Mouse (Mus musculus) retina, embryonic 14.5 days (tissue): ENCODE data around the gene Nfat5.

Experiments
- DNase-seq: peaks from one replicate; pipeline ENCODE4 v3.0.0-alpha.2; 2015; ENCODE audit warnings: low spot score

Gene Nfat5

DNA sequence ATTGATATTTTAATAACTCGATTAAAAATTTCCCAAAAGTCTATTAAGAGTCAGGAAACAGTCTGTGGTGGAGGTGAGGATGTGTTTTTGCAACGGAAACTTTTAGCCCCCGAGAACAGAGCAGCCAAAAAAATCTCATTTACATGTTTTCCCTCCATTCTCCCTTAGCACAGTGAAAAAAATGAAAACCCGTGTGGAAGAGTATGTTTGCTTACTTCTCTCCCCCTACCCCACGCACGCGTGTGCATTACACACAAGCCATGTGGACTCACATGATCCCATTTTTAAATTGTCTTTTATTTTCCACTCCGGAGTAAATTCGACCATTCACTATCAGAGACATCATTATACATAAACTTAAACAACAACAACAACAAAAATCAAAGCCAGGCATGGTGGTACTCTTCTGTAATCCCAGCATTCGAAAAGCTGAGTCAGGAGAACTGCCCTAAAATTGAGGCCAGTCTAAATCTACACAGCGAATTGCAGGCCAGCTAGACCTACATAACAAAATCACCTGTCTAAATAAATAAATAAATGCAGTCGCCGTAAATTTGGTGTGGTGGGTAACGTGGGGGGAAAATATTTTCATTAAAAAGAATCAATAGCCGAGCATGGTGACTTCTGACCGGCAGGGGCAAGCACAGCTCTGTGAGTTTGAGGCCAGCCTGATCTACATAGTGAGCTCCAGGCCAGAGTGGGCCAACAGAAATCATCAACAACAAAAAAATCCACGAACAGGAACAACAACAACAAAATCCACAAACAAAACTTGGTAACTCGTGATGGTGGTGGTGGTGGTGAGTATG lies 947 bp upstream of the Nfat5 start:
- no peak for DNase-seq

DNA sequence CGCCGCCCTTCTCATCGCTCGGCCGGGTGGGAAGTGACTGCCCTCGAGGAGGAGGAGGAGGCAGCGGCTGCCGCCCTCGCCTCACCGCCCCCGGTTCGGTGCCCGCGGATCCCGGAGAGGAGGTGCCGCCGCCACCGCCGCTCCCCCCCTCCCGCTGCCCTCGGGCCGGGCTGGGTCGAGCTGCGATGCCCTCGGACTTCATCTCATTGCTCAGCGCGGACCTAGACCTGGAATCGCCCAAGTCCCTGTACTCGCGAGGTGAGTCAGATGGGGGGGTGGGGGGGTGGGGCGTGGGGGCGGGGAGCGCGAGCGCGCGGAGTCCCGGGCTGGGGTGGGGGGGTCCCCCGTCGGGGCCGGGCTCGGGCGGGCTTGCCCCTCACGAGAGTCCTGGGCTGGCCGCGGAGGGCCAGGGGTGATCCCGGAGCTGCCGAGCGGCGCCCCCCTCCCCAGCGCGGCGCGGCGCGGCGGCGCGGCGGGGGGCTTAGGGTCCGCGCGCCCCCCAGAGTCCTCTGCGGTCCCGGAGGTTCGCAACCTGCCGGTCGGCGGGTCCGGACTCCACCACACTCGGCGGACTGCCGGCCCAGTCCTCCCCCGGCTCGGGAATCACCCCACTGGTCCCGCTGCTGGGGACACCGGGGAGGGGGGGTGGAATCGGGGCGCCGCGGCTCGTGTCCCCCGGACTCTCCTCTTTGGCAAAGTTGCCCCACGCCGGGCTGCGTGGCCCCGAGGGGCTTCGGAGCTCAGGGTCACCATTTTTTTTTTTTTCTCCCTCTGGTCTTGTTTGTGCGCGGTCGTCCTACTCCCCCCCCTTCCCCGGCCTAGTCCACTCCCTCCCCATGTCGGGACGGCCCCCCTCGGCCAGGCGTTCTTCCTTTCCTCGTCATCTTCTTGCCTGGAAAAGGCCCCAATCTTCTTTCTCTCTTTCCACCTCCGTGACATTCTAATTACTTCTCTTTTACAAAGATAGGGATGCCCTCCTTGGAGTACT lies 665 bp downstream of the Nfat5 start:
- DNase-seq, result peak; percentile 38

DNA sequence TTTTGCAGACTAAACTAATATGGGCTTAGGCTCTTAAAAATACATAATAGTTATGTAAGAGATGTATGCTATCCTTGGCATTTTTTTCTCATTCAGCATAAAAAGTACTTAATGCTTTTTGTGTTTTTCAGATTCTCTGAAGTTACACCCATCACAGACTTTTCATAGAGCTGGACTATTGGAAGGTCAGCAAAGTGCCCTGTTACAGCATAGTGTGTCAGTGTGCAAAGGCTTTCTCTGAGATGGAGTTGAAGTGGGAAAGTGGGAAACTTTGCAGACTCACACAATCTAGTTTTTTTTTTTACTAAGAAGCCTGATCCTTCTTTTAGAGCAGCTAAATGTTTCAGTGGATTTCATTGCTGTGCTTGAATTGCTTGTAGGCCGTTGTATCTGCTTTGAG lies 2.2 kb downstream of the Nfat5 start:
- no peak for DNase-seq

DNA sequence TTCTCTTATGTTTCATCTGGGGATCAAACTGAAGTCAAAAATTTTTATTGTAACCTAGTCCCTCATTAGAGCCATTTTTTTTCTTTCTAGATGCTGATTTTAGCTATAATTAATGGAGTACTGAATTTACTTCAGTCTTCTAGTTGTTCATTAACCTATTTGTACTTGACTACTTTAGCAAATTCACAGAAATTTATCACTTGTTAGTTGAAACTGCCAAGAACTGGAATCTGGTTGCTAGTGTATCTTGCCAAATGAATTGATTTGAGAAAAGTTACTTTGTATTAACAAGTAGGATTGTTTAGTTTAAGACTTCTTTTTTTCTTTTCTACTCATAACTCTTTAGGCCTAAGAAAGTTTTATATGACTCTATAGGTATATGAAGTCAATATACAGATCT lies 18.6 kb downstream of the Nfat5 start:
- DNase-seq, result no peak

DNA sequence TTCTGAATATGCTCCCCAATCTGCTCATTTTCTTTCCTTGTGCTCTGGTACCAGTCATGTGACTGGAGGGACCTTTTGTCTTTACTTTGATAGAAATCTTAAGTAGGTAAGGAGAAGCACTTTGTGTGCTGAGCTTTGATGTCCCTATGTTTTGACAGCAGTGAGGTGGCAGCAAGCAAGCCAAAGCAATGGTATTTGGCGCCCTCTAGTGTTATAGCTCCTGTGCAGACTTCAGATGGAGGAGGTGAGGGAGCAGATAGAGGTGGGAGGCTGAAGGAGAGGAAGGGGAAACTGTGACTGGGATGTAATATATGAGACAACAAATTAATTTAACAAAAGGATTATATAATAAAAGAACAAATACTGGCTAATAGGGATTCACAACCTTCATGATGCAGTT lies 30.9 kb downstream of the Nfat5 start:
- DNase-seq, result peak; percentile 97

DNA sequence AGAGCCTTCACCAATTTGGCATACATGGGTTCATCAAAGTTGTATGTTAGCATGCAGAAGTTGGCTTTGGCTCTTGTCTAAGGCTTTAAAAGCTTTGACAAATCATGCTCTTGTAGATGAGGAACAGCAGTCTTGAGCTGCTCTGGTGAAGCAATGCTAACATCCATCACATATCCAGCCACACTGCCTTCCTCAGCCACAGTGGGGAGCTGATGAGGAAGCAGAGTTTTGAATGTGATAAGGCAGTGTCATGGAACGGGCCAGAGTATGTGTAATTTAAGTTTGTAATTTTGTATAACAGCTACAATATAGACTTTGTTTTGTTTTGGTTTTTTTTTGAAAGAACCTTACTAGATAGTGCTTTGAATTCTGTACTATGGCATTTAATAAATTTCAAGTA lies 36.3 kb downstream of the Nfat5 start:
- no peak for DNase-seq

DNA sequence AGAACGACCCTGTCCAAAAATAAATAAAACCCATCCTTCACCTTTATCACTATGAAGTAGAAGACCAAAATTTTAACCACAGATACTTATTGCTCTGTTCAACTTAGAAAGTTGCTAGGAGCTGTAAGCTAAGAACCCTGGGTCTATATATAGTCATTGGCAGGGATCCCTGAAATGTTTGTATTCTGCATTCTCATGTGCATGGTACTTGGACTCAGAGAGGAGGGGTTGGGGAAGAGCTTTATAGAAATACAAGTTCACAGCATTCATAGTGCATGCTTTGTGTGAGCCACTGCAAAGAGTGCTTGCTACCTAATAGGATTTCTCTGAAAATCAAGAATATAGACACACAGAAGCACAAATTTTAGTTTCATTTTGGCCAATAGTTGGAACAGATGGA lies 43.2 kb downstream of the Nfat5 start:
- DNase-seq, result no peak

DNA sequence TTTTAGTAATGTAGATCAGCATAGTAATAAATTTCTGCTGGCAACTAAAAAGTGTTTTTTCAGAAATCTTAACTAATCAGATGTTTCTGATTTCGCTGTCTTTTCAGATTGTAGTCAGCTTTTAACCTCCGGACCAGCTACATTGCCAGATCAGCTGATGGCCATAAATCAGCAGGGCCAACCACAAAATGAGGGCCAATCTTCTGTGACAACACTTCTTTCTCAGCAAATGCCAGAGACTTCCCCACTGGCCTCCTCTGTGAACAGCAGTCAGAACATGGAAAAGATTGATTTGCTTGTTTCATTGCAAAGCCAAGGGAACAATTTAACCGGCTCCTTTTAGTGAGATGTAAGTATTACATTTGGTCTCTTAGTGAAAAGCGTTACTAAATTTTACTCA lies 77.0 kb downstream of the Nfat5 start:
- DNase-seq, result no peak

DNA sequence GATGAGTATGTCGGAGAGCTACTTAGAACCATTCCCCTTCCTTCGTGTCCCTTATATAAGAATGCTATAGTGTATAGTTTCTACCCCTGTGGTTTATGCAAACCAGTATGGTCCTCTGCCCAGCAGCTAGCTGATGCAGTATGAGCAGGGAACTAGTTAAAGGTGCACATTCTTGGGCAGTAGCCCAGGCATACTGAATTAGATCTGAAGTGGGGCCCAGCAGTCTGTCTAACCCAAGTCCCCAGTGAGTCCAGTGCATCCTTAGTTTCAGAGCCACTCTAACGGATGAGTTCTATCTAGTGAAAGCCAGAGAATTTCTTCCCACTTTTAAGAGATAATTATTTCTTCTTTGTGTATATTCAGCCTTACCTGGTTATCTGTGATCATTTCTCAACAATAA lies 84.1 kb downstream of the Nfat5 start:
- DNase-seq, result no peak

DNA sequence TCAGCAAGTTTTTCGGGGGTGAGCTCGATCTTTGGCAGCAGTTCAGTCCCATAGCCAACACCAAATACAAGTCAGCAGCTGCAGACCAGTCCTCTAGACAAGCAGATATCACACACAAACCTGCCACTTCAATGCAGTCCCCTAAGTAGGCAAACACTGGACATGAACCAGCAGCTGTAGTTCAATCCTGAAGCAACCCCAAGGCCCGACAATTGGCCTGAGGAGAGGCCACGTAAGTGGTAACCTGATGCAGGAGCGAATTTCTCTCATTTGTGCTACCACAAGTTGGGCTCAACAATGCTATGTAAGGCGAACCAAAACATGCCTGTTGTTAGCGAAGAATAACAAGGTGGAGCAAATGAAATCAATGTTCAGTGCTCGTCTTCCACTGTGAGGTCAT lies 87.5 kb downstream of the Nfat5 start:
- no peak for DNase-seq

DNA sequence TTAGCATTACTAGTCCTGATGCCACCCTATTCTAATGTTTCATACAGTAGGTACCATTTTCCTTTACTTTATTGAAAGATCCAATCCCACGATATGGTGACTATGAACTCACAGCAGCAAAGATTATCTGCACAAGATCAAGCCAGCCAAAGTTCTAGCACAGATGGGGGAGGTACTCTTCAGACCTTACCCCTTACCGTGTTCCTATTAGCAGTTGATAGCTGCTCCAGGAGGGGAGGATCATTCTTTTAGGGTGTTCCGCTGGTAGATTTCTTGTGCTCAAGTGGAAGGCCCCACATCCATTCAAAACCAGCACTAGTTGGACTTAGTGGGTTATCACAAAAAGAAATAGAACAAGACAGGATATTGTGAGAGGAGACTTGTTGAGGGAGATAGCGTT lies 88.4 kb downstream of the Nfat5 start:
- no peak for DNase-seq

DNA sequence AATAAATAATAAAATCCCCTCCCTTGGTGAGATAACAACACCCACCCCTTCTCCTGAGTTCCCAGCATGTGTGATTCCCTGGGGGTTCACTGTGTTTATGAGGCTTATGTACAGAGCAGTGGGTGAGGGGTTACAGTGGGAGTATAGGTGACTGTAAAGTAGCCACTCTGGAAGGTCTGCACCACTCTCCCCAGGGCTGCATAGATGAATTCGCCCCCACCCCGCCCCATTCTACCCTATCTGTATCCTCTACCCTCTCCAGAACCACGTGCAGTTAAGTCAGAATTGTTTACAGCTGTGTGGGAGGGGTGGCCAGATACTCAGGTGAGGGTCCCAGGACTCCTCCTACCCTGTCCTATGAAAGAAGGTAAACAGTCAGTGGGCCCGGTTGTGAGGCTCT lies 89.6 kb downstream of the Nfat5 start:
- no peak for DNase-seq

DNA sequence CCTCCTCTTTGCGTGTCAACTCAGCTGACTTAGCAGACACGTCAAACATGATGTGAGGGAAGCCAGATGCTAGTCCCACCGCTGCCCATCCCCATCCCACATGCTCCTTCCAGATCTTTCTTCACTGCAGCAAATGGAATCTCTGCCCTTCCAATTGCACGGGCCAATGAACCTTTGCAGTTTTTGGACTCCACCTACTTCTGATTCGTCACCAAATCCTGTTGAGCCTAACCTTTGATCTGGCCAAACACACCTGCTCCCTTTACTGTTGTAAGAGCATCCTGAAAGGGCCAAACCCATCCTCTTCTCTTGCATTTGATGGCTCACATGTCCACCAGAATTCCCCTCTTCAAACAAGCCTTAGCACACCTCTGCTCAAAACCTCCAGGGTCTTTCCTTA lies 91.4 kb downstream of the Nfat5 start:
- DNase-seq, result no peak

DNA sequence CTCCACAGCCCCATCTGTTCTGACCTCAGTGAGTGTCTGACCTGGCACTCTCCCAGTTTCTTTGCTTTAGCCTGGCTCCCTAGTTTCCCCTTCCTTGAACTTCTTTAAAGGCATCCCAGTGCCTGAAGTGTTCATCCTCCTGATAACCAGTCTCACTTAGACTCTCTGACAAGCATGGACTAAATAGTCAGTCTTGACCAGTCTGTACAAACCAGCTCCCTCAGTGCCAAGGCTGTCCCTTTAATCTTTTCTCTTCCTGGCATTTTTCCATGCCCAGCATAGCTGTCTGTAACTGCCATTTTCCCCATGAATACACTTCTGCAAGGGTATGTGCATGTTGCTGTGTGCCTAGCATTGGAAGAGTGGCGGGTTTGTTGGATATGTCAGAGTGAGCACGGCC lies 91.8 kb downstream of the Nfat5 start:
- no peak for DNase-seq

DNA sequence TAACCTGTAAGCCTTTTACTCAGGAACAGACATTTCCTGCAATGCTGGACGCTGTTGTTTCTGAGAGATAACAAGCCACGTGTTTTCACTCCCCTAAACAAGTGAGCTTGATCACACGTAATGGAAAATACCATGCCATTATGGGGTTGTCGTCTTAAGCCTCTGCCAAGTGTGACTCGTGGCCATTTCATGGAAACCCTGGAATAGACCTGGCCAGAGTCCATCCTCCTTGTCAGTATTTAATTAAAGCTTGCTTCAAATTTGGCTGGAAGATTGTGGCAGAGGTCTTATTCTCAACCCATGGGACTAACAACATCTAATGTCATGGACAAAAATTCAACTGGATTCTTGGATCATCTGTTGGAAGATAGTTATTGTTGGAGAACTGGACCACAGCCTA lies 92.9 kb downstream of the Nfat5 start:
- DNase-seq, result no peak

DNA sequence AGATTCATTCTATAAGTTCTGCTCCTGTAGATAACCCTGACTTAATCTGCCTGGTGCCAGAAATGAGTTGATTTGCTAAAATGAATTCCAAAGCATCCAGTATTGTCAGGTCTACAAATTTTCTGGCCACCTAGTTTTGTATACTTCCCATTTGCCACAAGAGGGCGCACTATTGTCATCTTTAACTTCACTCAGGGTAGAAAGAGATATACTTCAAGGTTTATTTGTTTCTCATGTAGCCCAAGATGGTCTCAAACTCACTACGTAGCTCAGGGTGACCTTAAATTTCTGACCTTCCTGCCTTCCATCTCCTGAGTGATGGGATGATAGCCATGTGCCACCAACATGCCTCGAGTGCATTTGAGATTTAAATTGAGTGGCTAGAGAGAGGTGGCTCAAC lies 93.4 kb downstream of the Nfat5 start:
- peak; percentile 78 for DNase-seq

DNA sequence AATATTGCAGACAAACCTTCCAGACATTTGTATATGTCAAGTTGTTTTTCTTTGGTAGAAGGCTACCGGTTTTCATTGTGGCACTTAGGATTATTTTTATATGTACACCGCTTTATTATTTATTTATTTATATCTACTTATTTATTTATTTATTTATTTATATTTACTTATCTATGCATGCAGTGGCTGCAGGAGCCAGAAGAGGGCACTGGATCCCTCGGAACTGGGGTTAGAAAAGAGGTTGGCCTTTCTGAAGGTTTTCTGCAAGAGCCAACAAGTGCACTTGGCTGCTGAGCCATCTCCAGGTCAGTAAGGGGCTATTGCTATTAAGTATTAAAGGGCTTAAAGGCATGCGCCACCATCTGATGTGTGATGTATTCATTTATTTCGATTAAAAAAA lies 94.6 kb downstream of the Nfat5 start:
- peak; percentile 55 for DNase-seq

DNA sequence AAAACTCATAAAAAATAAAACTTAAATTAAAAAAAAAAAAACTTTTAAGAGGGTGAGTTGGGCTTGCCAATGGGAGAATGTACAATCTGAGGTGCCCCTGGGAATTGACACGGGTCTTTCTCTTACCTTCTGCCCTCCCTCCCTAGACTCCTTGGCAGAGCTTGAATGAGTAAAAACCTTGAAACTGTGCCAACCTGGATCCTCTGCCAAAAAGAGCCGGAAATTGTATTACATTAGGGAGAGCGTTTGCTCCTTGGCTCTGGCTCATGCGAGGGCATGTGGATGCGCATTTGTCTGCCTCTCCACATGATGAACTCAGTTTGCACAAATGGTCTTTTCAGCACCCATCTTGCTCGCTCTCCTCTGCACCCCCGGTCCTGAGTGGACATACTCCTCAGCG lies 96.3 kb downstream of the Nfat5 start:
- DNase-seq, result no peak

DNA sequence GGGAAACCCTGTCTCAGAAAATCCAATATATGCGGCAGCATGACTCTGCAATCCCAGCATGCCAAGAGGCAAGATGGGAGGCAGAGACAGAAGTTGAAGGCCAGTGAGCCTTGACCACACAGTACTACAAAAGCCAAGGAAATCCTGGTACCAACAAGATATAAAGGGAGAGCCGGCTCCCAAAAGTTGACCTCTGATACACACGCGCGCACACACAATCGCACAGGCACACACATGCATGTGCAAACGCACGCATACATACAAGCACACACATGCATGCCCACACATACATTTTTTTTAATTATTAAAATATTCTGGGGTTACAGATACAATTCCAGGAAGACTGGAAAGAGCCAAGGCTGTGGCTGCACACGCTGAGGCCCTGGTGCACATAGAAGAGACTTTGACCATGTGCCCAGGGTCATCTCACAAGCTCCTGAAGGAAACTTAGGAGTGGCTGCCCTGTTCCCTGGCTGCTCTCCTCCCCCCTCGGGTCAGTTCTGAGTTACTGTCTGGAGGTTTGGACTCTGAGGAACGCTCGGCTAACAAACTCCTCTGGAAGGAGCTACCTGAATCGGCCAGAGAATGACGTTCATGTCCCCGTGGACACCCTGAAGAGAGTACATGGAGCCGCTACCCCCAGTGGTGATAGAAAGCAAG lies 97.3 kb downstream of the Nfat5 start:
- DNase-seq, result no peak

DNA sequence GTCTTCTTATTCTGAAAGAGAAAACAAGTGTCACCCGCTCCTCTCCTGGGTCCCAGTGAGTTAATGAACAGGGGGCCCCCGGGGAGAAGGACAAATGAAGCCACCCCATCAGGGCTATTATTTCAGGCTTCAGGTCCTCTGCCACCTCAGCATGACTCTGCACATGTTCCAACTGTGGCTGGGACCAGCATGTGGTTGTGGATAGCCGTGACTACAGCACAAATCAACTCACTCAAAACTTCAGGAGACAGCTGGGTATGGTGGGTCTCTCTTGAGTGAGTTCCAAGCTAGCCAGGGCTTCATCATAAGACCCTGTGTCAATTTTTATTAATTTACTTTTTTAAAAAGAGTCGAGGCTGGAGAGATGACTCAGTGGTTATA lies 97.9 kb downstream of the Nfat5 start:
- DNase-seq, result no peak

DNA sequence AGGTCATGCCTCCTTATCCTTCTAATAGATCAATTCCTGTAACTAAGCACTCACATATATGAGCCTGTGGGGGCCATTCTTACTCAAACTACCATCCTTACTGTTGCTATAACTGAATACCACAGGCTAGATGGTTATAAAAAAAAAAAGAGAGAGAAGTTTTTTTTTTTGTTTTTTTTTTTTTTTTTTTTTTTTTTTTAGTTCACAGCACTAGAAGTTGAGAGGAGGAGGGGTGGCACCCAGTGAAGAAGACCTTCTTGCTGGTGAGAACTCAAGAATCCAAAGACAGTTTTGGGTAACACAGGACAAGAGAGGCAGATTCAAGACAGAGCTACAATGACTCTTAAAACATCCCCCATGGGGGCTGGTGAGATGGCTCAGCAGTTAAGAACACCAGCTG lies 102.1 kb downstream of the Nfat5 start:
- no peak for DNase-seq

DNA sequence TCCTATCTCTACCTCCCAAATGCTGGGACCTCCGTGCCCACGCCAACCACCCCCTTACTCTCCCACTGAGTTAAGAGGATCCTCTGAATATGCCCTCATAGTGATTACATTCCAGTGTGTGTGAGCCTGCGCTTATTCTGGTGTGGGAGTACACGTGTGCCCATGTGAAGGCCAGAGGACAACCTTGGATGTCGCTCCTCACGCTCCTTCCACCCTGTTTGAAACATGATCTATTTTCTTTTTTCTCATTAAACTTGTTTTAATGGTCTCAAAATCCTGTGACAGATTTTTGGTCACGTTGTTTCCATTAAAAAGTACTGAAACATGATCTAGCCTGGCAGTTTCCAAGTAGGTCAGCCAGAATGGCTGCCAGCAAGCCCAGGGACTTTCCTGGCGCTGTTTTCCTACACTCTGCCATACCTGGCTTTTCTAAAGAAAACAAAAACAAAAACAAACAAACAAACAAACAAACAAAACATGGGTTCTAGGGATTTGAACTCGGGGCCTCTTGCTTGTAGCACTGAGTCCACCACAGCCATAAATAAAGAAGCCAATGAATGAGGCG lies 102.9 kb downstream of the Nfat5 start:
- DNase-seq, result no peak
